Mouse (Mus musculus) cerebellum, adult 2 months (tissue): ENCODE results near the gene Clec10a.

ENCODE experiments used
- CTCF ChIP-seq: fragments of 200-500 bp; IDR thresholded peaks from 2 replicates; pipeline ENCODE4 v1.5.1; 2011; ENCODE audit warnings: low read depth, mild to moderate bottlenecking, control low read depth, low read length, moderate library complexity, borderline replicate concordance; ENCODE audit not compliant: insufficient read depth
- POLR2A ChIP-seq: fragments of 200-500 bp; IDR thresholded peaks from 2 replicates; pipeline ENCODE4 v1.6.1; 2011; ENCODE audit warnings: low read length, control low read depth, borderline replicate concordance; ENCODE audit not compliant: insufficient read depth

DNA sequence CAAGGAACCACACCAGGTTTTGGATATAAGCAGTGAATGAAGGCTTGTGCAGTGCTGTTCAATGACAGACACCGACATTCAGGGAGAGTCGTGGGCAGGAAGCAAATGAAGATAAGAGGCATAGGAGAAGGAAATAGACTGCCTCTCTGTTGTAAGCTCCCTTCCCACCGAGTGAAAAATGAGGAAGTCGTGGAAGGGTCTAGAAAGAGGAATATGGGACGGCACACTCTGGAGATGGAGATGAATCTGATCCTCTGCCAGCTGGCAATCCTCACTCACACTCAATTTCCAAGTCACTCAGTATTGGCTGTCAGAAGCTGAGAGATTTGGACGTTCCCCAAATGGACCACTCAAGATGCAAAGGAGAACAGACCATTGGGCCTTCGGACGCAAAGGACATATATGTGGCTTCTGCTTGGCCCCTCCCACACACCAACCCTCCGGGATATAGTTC is 26.0 kb upstream of the Clec10a start, which contains the start of gene Mgl2:
- TF ChIP-seq POLR2A (no peak), CTCF (no peak)
